ENCODE assay signal across 13 mouse cellular contexts in the genomic region with DNA sequence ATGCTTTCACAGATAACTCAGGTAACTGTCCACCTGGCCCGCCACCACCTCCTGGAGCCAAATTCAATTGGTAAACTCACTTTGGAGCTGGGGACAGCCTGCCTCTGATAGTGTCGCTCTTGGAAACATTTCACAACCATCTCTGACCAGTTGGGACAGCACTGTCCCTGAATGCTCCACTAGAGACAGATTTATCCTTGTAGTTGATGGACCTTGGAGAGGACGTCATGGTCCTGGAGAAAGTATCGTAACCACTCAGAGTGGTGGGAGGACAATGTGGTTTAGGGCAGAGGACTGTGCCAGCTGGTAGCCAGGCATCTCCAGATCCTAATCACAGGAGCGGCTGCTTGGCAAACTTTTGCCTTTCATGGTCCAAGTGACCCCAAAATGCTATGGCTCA. TPM values are rescaled to one million over a fixed set of nuclear protein-coding genes. Genes with fewer than 3 reads are reported as not detected.
DNase-seq lines count a peak whose midpoint lies in the region; ATAC-seq and TF ChIP-seq lines count a peak whose summit lies in the region.
"Had no signal": no experiment of that assay in that cellular context is flagged by ENCODE, and none has a peak within 500 bp of the region (broad histone marks: within the 10 kb centered on the region; RNA-seq: fewer than 3 reads in every experiment).

No protein-coding gene starts in this region.

- no peak for TF ChIP-seq EP300 in liver, embryonic 14.5 days (IDR thresholded peaks at IDR 0.05; ENCODE audit: low read depth)

- H3K27ac ChIP-seq in liver, embryonic 14.5 days, result no peak overlapping the region
- H3K27ac ChIP-seq: embryonic facial prominence, embryonic 10.5 days; heart, embryonic 13.5 days; hindbrain, embryonic 13.5 days; limb, embryonic 10.5 days; macrophage had no signal

- 83% methylated on average over 5 of the region's 5 CpGs for WGBS in liver, embryonic 14.5 days (ENCODE audit: insufficient replicate concordance)

- no peak for ATAC-seq in liver, embryonic 14.5 days (ENCODE audit: insufficient read depth)

- peak overlapping the region; percentile 90 for H3K4me2 ChIP-seq in liver, embryonic 14.5 days (ENCODE audit: low read depth)
- H3K4me2 ChIP-seq: heart, embryonic 13.5 days had no signal

- TF ChIP-seq CTCF in liver, embryonic 14.5 days (IDR thresholded peaks at IDR 0.05; ENCODE audit: low read depth), result 0 out of 2 replicates have a peak, but pooled peaks have one; percentile 10

- H3K9me3 ChIP-seq in liver, embryonic 14.5 days (ENCODE audit: control insufficient read depth, low read length), result no peaks in the 10 kb centered on the region
- H3K9me3 ChIP-seq: embryonic facial prominence, embryonic 10.5 days; heart, embryonic 13.5 days; hindbrain, embryonic 13.5 days; limb, embryonic 10.5 days had no signal

- peaks cover 51 to 63% of the 10 kb centered on the region in 2 experiments for H3K4me1 ChIP-seq in liver, embryonic 14.5 days (replicated peaks; ENCODE audit: control insufficient read depth in 2 of 2, insufficient read depth in 2 of 2, low read length in 1 of 2)

- H3K27me3 ChIP-seq in liver, embryonic 14.5 days (ENCODE audit: control insufficient read depth, insufficient read depth, low read length), result no peaks in the 10 kb centered on the region

- peaks cover 27% of the 10 kb centered on the region for H3K36me3 ChIP-seq in liver, embryonic 14.5 days (replicated peaks; ENCODE audit: control insufficient read depth, insufficient read depth, low read depth)
- H3K36me3 ChIP-seq: embryonic facial prominence, embryonic 10.5 days; heart, embryonic 13.5 days; hindbrain, embryonic 13.5 days; limb, embryonic 10.5 days had no signal

- H3K4me3 ChIP-seq in liver, embryonic 14.5 days (ENCODE audit: insufficient read depth in 1 of 2, low read depth in 2 of 2, low read length in 2 of 2), result peak overlapping the region in 1 of 2 experiments; percentile 97; a peak in 1 of 4 replicates
- H3K4me3 ChIP-seq: embryonic facial prominence, embryonic 10.5 days; heart, embryonic 13.5 days; hindbrain, embryonic 13.5 days; limb, embryonic 10.5 days had no signal

- peak; percentile 63 to 85 for DNase-seq in adrenal gland, adult (ENCODE audit: inconsistent age in 2 of 2, low spot score in 1 of 2)
- no peak for DNase-seq in adrenal gland, postnatal 25 days
- DNase-seq in kidney, adult 9 months, result peak; percentile 6
- DNase-seq in kidney, postnatal 4 days, result no peak
- DNase-seq in adrenal gland, adult 8-10 months, result peak; percentile 66
- no peak for DNase-seq in liver, embryonic 14.5 days (ENCODE audit: low read depth in 3 of 3, low spot score in 3 of 3)
- no peak for DNase-seq in thymus, postnatal 25 days
- DNase-seq in ovary, postnatal 14 days (ENCODE audit: low spot score), result no peak

- no peak overlapping the region; the same call in 1 of the 2 replicates for H3K9ac ChIP-seq in liver, embryonic 14.5 days (replicated peaks)
- H3K9ac ChIP-seq: heart, embryonic 13.5 days; hindbrain, embryonic 13.5 days had no signal

RNA-seq across cellular contexts. Expression of gene Mgll, which starts 3.3 kb away (rescaled TPM):
- total RNA-seq in adrenal gland, postnatal 25 days (2021), result 164 and 179 TPM in 2 replicates
- 100 to 1,000 TPM in 3 of 4 experiments, 10 to 100 TPM in 1; 99.2 to 165 (median 135) TPM for total RNA-seq in adrenal gland, adult 8-10 months (2022)
- polyA plus RNA-seq in liver, embryonic 14.5 days (2012; rRNA removed), result 14.8 and 17.0 TPM in 2 replicates
- 65.5 and 68.0 TPM in 2 replicates for polyA plus RNA-seq in liver, embryonic 14.5 days (2014; fragmentation: Nextera tagmentation; extraction: Ambion mirVana)

Comparison
In these comparisons a context has a peak if more than half of its experiments do, and no peak if none do; other contexts are left out.
1. DNase-seq: peak in adrenal gland, adult (2 of 2), kidney, adult 9 months (single experiment) and adrenal gland, adult 8-10 months (single experiment); none in adrenal gland, postnatal 25 days (single experiment), kidney, postnatal 4 days (0 of 2), liver, embryonic 14.5 days (0 of 3), thymus, postnatal 25 days (single experiment) and ovary, postnatal 14 days (single experiment).